Mouse (Mus musculus): ENCODE results near the gene Fam149b.

The Fam149b gene

DNA sequence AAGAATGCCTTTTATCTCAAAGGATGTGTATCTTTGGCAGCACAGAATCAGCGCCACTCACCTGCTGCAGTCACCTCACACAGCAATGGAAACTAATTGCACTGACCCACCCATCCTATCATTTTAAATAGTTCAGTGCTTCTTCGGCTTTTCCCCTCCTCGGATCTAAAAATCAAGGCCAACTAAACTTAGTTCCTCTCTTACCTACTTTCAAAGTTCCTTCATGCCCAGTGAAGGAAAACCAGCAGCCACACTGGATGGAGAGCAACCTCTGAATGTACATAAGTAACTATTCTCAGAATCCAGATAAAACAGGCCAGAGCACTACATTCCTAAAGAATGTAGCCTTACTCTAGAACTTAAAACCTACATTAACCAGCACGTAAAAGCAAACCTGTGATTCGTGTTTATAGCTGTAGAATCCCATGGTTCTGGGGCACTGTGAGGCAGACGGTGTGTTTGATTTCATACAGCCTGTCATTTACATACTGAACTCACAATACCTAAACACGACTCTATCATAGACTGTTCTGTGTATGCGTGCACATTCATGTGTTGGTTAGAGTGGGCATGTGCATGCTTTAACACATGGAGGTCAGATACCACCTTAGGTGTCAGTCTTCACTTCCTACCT is 41.6 kb downstream of the Fam149b start:
- DNase-seq (ENCODE audit: low read depth, low spot score): no peak

DNA sequence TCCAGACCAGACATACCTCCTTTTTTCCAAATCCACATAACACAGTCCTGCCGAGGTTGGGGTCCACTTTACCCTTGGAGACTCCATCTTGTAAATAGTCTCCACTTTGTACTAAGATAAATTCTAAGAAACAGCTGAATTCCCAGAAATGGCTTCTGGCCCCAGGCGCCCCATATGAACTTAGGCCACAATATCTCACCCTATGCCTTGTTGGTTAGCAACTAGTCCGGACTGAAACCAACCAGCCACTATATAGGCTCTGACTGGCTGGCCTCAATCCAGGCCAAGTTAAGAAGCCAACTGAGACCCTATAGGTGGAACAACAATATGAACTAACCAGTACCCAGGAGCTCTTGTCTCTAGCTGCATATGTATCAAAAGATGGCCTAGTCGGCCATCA is 44.4 kb downstream of the Fam149b start:
- no peak for DNase-seq (ENCODE audit: low read depth, low spot score)

DNA sequence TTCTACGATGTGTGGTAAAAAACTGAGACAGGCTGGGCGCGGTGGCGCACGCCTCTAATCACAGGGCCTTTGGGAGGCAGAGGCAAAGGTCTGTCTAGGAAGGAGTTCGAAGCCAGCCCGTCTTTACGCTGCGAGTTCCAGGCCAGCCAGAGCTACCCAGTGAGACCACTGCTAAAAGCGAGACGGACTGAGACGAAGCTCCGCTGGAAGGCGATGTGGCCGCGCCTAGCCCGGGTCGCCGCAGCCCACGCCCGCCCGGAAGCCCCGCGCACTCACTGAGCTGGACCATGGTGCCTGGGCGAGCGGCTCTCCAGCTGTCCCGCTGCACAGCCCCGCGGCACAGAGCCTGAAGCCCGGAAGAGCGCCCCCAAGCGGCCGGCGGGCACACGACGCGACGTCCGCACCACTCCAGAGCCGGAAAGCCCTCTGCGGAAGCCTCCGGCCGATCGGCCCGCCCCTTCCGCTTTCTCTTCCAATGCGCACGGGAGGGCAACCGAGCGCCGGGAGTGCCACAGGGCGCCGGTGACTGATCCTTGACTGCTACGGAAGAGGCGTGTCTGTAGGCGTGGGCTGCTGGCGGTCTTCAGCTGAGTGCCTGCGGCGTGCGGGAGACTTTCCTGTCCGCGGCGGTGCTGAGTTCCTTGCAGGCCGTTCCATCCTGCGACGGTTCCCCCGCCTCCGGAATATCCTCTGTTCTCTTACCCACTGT is 45.4 kb downstream of the Fam149b start, which contains the start of gene Mrps16:
Mrps16 (minus strand) TSS at position 430 of the 709 bp plus-strand sequence.
- DNase-seq (ENCODE audit: low read depth, low spot score): peak; percentile 95

DNA sequence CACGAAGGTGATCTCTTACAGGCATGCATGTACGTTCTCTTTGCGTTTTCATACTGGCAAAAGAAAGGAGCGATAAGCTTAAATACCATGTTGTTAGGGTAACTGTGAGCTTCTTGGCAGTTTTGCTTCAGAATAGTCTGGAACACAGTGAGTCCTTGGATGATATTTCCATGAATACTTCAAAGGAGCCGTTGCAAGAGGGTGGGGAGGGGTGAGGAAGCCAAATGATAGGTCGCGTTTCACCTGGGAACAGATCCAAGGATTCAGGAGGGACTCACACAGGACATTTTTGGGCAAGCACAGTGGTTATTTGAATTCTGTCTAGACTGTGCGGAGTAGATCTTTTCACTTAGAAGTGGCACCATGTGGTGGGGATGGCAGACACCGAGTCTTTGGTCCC is 49.3 kb downstream of the Fam149b start:
- DNase-seq (ENCODE audit: low read depth, low spot score): no peak

DNA sequence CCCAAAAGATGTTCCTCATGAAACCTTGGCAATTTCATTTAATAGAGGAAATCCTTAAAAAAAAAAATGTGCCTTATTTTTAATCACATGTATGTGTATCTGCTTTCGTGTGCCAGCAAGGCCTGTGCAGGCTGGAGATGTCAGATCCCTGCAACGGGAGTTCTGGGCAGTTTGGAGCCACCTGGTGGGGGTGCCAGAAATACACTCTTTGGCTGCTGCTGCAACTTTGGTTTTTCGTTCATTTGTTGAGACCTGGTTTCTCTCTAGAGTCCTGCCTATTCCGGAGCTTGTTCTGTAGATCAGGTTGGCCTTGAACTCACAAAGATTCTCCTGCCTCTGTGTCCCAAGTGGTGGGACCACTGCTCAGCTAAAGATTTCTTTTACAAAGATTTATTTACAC is 50.9 kb downstream of the Fam149b start:
- peak; percentile 38 for DNase-seq (ENCODE audit: low read depth, low spot score)

DNA sequence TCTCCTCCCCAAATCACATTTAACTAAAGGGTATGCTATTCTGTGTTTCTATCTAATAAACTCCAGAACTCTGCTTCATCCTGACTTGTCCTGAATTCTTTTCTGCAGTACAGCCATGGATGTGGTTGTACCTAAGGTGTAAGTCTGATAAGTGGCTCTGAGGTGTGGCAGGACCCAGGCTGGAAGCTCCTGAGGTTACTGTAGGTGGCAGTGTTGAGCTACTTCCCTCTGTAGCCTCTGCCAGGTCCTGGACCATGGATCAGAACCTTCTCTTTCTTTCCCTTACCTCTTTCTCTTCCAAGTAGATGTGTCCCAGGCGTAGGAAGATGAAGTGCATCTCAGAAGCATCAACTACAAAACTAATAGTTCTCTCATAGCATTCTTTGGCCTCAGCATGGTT is 52.1 kb downstream of the Fam149b start:
- DNase-seq (ENCODE audit: low read depth, low spot score): peak; percentile 66

DNA sequence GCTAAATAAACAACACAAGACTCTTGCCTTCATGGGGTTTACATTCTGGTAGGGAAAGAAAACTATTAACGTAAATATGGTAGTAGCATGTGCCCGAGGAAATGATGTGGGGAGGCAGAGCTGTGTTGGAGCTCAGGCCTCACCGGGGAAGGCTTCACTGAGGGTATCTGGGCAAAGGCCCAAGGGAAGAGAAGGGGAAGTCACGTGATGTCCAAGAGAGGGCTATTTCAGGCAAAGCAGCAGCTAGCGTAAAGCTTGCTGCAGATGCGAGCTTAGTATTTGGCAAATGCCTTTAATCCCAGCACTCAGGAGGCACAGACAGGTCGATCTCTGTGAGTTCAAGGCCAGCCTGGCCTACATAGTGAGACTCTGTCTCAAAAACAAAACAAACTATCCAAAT is 74.3 kb downstream of the Fam149b start:
- DNase-seq (ENCODE audit: low read depth, low spot score): no peak

DNA sequence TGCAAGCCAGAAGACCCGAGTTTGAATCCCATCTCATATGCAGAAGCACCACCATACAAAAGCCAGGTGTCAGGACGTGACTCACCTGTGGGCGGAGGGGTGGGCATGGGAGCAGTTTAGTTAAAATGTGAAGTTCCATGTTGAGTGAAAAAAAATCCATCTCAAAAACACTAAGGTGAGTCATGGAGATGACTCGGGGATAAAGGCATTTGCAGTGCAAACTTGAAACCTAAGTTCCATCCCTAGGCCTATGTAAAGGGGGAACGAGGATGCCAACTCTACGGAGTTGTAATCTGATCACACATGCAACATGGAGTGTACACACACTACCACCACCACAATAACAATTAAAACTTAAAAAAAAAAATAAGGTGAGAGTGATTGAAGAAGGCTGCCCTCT is 75.1 kb downstream of the Fam149b start:
- DNase-seq (ENCODE audit: low read depth, low spot score): no peak

DNA sequence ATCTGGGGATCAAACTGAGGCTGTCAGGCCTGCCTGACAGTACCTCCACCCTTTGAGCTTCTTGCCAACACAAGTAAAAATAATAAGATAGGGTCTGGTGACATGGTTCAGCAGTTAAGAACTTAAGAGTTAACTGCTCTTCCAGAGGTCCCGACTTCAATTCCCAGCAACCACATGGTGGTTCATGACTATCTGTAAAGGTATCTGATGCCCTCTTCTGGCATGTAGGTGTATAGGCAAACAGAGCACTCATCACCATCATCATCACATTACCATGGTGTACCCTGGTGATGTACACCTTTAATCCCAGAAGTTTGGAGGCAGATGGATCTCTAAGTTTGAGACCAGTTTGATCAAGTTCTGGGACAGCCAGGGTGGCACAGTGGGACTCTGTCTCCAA is 80.6 kb downstream of the Fam149b start:
- DNase-seq (ENCODE audit: low read depth, low spot score): no peak

DNA sequence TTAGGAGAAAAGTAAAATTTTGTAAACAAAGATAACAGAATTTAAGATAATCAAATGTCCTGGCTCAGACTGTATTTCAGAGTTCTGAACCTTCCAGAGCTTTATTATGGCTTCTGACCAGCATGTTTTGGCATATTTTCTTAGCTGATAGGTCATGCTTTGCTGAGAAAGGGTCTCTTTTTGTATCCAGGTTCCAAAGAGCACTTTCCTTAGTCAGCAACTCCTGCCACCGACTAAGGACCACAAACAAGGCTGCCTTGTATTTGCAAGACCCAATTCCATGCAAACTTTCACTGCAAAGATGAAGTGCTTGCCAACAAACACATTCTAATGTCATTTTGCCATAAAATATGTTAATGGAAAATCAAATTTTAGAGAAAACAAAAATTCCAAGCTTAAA is 81.9 kb downstream of the Fam149b start:
- no peak for DNase-seq (ENCODE audit: low read depth, low spot score)

DNA sequence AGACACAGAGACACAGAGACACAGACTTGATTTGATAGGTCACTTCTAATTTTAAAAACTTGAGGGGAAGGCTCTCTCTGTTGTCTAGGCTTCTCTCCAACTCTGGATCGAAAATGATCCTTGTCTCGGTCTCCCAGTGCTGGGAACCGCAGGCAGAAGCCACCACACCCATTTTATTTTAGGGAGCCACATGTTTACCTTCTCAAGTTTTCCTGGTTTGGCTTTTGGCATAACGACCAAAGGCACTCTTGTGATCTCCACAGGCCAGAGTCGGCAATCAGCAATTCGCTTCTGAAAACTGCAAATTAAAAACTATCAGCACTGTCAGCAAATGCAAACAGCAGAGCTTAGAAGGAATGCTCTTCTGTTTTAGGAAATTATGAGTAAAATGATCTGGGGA is 83.8 kb downstream of the Fam149b start:
- no peak for DNase-seq (ENCODE audit: low read depth, low spot score)

DNA sequence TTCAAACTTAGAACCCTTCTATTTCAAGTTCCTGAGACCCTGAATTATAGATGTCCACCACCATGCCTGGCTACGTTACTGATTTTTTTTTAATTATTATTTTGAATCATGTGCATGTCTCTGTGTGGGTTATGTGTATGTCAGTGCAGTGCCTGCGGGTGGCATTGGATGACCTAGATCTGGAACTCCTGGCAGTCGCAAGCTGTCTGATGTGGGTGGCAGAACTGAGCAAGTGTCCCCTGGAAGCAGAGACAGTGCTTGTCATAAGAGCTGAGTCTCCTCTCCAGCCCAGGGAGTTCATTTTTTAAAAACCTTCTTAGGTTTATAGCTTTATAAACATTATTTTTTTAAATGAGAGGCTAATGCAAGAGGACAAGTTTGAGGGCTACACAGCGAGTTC is 84.5 kb downstream of the Fam149b start:
- no peak for DNase-seq (ENCODE audit: low read depth, low spot score)

Data from ES-CJ7 (cell line).